Mouse (Mus musculus) cortical plate, adult 2 months (tissue): ENCODE data around the gene Hipk4.

Source experiments
- CTCF ChIP-seq: fragments of 200-500 bp; IDR thresholded peaks from 2 replicates; pipeline ENCODE4 v1.5.1; 2011; ENCODE audit warnings: mild to moderate bottlenecking, control low read depth, low read length; ENCODE audit not compliant: insufficient read depth; ENCODE audit errors: extremely low read depth
- POLR2A ChIP-seq: fragments of 200-500 bp; IDR thresholded peaks from 2 replicates; pipeline ENCODE4 v1.6.1; 2011; ENCODE audit warnings: mild to moderate bottlenecking, low read length, control low read depth; ENCODE audit not compliant: insufficient read depth; ENCODE audit errors: extremely low read depth

- TF ChIP-seq CTCF (no peak), POLR2A (no peak)
Observed at GRCm38 (mm10) chr7:27552070-27552469, 29.0 kb downstream of the Hipk4 start.
